Mouse (Mus musculus) thymus, postnatal 14 days (tissue): ENCODE measurements around the gene Celf2.

Experiments used
- DNase-seq: peaks from one replicate; pipeline ENCODE4 v3.0.0; 2021

The Celf2 gene

DNA sequence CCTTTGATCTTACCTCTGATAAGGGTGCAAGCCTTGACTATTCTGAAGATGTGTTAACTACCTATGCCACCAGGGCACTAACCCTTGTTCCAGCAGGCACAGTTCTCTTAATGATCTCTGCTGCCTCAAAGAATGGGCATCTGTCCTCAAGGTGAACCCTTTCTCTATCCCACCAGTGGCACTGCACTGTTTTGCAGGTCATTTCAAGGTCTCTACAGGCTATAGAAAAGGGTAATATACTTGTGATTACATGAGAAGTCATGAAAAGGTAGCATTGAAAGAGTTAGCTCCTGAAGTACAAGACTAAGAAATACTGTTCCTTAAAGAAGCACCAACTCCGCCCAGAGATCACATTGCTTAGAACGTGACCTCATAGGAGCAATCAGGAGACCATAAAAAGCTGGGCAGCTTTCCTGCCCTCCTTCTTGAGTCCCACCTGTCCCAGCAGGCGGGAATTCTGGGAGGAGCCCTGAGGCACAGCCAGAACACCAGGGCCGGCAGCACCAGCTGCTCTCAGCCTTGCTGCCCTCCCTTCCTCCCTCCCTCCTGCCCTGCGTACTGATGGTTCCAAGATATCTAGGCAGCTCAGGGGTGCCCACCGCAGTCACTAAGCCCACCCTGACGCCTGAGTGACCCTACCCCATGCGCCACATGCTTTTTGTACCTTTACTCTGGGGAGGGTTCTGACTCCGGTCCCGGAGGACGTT lies 788.5 kb downstream of the Celf2 start:
- DNase-seq: peak; percentile 73

DNA sequence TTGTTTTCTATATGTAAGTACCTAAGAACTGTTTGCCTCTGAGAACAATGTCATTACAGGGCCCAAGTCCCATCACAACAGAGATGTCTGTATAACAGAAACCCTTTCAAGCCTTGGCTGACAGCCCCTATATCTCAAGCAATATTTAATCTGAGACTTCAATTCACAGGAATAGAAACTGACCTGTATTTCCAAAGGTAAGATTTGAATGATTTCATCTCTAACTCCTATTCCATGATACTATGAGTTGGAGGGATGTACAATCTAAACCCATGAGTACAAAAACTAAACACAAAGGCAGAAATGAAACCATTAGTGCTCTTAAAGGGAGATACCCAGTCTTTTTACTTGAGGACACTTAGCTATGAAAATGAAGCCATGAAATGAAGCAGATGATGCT lies 790.5 kb downstream of the Celf2 start:
- DNase-seq: no peak

DNA sequence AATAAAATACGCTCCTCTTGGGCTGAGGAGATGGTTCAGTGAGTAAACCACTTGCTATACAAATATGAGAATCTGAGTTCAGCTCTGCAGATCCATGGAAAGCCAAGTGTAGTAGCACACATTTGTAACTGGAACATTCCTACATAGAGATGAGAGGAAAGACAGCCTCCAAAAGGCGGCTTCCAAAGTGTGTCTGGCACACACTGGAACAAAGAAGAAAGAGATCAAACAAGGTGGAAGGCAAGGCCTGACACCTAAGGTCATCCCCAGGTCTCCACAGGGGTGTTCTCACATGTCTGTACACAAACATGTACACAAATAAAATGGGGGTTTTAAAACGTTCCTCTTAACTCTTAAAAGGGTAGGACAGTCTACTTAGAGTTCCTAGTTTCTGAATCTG lies 791.4 kb downstream of the Celf2 start:
- no peak for DNase-seq

DNA sequence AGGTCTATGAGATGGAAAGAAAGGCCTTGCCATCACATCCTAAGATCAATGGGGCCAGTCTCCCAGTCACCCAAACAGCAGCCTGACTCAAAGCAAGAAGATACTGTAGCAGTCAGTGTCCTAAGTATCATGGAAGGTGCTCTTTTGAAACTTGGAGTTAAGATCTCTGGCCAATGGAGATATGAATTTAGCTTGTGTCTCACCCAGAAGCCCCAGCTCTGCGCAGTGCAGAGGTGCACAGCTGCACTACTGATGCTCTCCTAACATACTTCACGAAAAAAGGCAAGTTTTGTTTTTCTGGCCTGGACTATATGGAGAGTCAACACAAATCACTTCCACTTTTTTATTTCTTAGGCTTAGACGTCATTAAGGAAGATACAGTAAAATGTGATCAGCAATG lies 793.8 kb downstream of the Celf2 start:
- DNase-seq: no peak

DNA sequence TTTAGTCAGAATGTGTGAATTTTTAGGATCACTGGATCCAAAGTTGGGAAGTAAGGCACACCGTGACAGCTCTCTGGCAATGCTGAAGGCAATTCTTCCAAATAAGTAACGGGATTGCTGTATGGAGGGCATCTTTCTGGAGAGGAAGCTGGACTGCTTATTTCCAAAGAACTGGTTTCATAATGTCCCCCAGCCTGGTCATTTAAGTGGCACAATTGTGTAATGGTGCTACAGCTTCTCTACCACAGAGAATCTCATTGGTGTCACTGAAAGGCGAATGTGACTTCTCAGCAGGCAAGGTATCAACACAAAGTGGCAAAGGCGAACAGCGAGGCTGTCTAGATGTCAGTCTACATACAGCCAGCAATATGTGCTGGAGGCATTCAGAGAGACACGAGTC lies 795.8 kb downstream of the Celf2 start:
- DNase-seq: no peak

DNA sequence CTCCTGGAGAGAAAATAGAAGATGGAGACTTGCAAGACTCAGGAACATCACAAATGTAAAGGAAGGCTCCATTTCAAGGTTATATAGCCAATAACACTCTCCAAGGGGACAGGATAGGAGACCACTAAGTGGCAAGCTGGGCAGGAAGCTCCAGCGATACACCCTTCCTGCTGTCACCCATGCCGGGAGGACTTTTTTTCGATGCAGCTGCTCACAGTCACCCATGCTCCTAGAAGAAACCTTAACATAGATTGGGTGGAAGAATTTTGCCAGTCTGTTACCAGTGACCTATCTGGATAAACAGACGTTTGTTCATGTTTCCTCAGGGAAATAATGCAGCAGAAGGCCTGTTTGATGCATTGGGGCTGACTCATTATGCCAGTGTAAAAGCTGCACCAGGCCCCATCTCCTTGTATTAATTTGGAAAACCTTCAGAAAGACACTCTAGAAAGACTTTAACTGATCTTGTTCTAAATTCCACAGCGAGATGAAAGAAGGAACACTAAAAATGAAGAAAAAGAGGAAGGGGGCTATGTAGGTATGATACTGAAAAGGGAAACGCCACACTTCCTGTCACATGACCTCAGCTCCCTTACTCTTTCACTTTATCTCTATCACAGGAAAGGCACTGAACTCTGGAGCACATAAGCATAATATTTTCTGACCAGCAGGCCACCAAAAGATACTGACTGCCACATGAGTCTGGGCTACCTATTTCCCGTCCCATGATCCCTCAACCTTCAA lies 798.5 kb downstream of the Celf2 start:
- DNase-seq: peak; percentile 57

DNA sequence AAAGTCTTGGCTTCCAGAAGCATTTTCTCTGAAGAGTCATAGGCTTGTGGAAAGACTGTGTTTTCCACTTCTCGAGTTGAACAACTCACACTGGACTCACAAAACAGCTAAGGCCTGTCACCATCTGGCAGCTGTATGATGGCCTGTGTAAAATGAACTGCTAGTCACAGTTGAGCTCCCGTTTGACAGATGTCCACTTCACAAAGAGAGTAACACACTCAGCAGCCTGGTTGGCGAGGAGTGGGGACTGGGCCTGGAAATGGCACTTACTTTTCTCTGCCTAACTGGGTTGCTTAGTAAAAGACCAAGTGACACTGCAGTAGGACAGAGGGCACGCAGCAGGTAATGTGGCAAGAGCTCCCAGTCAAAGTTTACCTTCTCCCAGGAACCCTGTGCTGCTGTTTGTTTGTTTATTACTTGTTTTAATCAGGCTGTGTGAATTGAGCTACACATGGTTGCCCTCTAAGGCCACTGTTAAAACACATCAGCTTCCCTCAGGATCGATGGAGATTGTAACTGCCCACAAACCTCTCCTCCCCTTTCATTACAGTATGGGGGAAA lies 801.3 kb downstream of the Celf2 start:
- peak; percentile 34 for DNase-seq

DNA sequence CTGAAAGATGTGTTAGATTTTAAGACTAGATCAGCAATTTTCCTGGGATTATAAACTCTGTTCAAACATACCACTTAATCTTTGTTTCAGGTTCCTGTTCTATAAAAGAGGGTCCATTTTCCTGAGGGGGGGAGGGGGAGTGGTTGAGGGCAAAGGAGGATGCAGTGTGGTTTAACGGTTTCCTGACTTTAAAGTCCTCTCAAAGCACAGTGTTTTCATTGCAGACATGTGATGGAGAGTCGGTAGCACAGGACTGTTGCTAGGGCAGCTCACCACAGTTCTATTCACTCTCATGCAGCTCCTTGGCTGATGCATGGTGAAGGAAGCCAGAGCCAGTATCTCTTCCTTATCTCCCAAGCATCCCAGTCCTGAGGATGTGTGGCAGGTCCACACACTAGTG lies 802.1 kb downstream of the Celf2 start:
- peak; percentile 91 for DNase-seq

DNA sequence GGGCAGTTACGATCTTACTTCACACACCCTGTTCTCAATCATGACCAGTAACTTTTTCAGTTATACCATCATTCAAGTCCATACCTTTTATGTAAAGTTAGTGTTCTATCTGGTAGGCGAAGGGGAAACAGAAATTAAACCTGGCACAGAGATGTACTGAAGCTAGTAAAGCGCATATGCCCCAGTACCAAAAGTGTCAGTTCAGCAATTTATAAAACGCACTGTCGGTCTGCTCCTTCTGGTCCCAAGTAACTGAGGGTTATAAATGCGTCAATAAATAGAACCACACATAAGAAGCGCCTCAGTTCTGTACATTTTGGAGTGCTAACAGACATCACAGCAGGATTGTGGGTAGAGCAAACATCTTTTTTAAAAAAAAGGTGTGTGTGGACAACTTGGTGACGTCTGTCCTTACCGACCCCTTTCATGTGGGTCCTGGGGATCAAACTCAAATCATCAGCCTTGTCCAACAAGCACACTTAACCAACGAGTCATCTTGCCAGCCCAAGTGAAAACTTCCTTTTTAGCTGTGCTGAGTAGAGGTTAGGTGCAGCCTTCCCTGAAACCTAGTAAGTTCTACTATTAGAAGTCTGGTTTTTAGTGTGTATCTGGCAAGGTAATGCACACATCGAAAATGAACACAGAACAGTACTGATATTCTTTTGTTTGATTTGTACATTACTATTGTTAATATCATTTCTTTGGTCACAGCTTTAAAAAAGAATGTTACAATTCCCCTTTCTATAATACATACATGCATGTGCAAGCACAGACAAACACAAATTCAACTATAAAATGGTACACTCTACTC lies 803.2 kb downstream of the Celf2 start:
- DNase-seq: peak; percentile 32

DNA sequence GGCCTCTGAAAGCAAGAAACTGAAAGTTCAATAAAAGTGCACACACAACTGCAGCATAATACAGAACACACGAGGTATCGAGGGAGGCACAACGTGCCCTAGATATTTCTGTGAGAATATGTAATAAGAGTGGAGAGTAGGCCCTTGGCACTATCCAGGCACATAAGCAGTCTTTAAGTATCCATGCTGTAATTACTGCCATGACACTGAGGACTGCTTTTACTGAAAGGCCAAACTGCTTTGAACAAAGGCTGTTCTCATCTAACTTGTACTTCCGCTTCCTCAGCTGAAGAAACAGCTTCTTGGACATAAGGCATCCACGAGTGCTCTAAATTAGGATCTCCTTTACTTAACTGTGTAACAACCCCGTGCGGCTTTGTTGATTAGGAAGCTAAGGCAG lies 803.9 kb downstream of the Celf2 start:
- DNase-seq: no peak

DNA sequence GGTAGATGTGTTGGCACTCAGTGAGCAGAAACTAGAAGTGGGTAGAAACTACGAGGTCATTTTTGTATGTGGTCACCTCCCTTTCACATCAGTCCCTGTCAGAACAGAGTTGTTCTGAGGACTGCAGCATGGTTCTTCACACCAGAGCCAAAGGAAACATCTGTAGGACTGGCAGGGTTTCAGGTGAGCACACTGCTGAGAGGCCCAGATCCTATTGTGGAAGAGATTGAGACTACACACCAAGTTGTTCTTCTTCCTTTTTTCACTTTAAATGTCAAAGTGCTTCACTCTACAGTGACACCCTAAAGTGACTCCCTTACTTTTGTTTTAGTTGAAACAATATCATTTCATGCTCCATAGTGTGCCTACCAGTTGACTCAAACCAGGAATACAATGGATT lies 804.6 kb downstream of the Celf2 start:
- no peak for DNase-seq

DNA sequence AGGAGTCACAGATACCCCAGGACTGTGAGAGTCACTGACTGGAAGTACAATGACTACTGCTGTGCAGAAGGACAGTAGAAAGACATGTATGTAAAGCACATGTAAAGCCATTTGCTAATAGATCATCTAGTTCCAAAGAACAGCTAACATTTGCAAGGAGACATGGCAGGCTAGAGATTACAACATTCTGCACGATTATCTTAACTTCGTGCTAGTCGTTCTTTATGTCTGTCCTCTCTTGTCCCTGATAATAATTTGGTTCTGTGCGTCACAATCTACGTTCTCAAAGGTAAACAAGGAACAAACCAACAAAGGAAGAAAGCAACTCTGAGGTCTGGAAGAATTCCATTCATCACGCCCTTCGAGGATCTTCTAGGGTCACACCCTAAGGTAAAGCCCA lies 805.0 kb downstream of the Celf2 start:
- no peak for DNase-seq

DNA sequence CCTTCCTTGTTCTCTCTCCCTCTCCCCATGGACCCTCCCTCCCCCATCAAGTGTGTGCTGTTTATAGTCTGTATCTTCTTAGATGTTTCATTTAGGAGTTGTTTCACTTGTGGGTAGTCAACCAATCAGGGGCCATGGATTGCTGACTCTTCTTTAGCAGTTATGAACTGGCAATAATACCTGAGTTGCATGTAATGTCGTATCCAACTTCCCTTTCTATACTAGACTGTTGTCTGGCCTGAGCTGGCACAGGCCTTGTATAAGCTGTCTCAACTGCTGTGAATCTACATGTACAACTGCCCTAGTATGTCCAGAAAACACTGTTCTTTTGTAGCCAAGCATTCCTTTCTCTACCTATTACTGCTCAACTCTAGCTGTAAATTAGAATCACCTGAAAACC lies 813.0 kb downstream of the Celf2 start:
- DNase-seq: no peak

DNA sequence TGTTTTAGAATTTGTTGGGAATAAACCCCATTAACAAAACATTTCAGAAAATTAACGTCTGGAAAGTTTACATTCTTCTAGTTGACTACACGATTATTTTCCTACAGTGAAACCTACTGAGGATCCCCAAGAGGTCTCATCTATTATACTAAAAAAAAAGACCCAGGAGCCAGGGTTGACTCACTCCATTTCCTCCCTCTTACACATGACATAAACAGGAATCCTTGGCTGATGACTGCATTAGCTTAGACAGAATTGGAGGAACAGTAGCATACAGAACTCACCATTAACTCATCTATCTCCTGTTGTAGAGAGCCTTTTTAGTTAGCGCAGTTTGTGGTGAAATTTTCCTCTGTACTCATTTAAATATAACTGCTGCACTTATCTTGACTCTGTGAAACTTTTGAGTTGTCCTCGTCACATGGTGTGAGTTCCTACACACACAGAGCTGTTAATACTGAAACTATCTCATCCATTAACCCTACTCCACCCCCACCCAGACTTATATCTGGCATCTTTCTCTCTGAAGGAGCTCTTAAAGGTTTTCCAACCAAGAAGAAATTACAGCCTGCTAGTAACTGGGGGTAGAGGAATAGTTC lies 813.9 kb downstream of the Celf2 start:
- DNase-seq: no peak

DNA sequence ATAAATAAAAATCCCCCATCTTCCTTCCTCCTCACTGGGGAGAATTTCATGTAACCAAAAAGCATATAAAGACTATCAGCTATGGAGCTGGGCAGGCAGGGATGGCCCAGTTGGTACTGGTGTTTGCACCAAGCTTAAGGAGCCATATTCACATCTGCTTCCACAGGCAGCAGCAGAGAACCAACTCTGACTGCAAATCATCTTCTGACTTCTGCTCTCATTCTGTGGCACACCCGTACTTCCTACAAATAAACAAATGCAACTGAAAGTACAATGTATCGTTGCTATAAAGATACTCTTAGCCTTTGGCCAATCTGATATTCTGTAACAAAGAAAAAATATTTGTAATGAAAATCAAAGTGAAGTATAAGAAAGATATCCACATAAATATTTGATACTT lies 819.7 kb downstream of the Celf2 start:
- DNase-seq: no peak

DNA sequence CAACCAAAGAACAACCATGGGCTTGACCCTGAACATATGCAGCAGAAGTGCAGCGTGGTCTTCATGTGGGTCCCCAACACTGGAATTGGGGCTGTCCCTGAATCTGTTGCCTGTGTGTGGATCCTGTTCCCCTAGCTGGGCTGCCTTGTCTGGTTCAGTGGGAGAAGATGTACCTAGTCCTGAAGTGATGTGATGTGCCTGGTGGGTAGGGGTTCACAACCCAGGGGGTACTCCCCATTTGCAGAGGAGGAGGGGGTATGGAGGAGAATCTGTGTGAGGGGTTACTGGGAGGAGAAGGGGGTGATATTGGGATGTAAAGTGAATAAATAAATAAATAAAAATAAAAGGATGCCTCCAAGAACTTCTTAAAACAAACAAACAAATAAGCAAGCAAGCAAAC lies 831.1 kb downstream of the Celf2 start:
- DNase-seq: no peak

DNA sequence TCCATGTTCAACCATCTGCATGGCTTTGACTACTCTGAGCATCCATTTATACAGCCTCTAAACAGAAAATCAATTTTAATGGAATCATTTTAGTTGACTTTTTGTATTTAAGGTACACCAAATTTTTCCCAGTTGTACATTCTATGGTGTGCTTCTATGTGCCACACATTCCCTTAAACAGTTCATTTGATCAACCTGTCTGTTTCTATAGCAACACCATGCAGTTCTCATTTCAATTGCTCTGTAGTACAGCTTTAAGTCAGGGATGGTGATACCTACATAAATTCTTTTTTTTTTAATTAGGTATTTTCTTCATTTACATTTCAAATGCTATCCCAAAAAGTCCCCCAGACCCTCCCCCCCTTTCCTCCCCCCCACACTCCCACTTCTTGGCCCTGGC lies 831.9 kb downstream of the Celf2 start:
- DNase-seq: no peak

DNA sequence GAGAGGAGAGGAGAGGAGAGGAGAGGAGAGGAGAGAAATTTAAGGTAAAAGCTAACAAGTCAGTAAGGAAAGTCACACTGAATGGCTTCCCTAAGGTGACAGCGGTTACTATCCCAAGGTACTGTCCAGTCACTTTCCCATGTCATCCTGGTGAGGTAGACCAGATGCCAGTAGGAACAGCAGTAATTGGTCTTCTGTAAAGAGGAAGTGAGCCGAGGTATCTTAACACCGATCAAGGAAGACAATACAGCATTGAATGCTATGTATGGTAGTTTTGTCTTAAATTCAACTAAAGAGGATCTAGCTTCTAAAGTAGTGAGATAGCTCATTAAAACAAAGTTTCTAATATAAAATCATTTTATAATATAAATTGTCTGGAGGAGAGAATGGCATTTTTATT lies 835.0 kb downstream of the Celf2 start:
- no peak for DNase-seq

DNA sequence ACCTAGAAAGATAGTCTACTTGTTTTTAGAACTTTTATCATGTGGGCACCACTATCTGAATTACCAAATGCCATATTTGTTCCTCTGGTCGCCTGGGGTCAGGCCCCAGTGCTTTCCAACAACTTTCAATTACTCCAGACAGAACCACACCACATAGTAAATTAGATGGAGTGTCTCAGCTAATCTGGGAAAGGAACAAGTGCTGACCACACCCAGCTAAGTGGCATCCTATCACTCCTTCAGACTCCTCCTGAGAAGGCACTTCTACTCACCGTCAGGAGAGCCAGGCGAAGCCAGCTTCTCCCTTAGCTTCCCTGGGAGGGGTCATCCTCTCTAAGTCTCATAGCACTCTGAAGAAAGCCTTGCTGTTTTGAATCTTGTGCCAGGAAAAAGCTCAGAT lies 835.9 kb downstream of the Celf2 start:
- DNase-seq: no peak

DNA sequence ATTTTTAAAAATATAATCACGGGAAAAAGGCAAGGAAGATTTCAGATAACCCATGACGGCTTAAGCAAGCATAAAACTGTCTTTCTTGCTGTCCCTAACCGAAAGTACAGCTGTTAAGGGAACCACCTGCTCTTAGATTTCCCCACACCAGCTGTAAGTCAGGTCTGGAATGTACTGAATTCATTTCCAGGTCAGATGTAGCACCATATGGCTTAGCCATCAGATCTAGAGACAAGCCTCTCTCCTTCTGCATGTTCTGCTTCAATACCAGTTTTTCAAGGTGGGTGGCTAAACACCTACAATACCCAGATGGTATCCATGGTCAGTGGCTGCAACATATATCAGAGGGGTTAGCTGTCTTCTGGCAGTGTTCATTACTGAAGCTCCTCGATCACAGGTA lies 841.8 kb downstream of the Celf2 start:
- no peak for DNase-seq

DNA sequence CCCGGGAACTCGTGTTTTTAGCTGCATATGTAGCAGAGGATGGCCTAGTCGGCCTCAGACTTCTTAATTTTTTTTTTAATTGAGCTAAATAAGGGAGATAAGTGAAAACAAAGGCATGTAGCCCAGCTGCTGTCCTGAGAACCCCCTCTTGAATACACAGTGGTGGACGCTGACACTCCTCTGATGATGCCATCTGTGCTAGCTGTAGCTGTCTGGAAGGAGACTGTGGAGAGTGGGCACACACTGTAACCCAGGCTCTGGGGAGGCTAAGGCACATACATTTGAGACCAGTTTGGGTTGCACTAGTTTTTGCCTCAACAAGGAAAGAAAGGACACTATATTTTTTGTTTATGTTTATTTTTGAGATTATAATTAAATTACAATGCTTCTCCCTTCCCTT lies 849.5 kb downstream of the Celf2 start:
- no peak for DNase-seq

DNA sequence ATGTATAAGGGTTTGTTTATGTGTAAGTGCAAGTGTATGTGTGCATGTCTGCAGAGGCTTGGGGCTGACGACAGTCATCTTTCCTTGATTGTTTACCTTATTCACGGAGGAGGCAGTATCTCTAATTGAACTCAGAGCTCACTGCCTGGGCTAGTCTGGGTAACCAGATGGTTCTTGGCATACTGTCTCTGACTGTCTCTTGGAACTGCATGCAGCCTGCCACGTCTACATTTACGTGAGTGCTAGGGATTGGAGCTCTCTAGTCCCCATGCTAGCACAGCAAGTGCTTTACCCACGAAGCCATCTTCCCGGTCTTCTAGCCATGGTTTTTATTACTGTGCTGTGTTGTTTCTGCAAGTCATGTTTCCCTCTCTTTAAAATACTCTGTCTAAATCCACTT lies 855.6 kb downstream of the Celf2 start:
- DNase-seq: no peak

DNA sequence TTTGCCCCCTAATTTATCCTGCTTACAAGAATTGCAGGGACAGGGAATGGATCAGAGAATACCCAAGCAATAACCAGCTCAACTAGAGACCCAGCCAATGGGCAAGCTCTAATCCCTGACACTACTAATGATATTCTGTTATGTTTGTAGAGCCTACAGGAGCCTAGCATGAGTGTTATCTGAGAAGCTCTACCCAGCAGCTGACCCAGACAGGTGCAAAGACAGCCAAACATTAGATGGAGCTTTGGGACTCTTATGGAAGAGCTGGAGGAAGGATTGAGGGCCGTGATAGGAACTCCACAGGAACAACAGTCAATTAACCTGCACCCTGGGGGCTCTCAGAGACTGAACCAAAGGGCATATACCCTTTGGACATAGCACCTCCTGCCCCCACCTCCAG lies 857.7 kb downstream of the Celf2 start:
- DNase-seq: no peak
